Mouse (Mus musculus) forebrain, embryonic 12.5 days (tissue): ENCODE results near the gene Vmn1r148. TPM values are rescaled to one million over a fixed set of nuclear protein-coding genes. Genes with fewer than 3 reads are reported as not detected.
"Not testable (repeated sequence)": the region's sequence is repeated elsewhere in the genome, so short reads cannot be mapped to it uniquely, and the experiment has no call there.

ENCODE experiments used
- ATAC-seq: fragments of 200-750 bp; cut with Nextera tagmentation; 2 replicates; pipeline ENCODE4 v1.8.0; 2017; ENCODE audit warnings: moderate TSS enrichment; ENCODE audit not compliant: low FRiP score
- H3K27ac ChIP-seq: fragments of 300-500 bp; sonication (generic); 2 replicates; pipeline ENCODE4 v1.5.1; 2016; ENCODE audit warnings: mild to moderate bottlenecking
- H3K27me3 ChIP-seq: fragments of 300-500 bp; sonication (generic); 2 replicates; pipeline ENCODE4 v1.6.1; 2016; ENCODE audit warnings: mild to moderate bottlenecking
- H3K36me3 ChIP-seq: fragments of 300-500 bp; sonication (generic); replicated peaks from 2 replicates; pipeline ENCODE4 v1.6.1; 2016; ENCODE audit warnings: mild to moderate bottlenecking
- H3K4me1 ChIP-seq: fragments of 300-500 bp; sonication (generic); 2 replicates; pipeline ENCODE4 v1.6.1; 2016
- H3K4me2 ChIP-seq: fragments of 300-500 bp; sonication (generic); 2 replicates; pipeline ENCODE4 v1.6.1; 2016; ENCODE audit warnings: mild to moderate bottlenecking, moderate library complexity
- H3K4me3 ChIP-seq: fragments of 300-500 bp; sonication (generic); replicated peaks from 2 replicates; pipeline ENCODE4 v1.5.1; 2016; ENCODE audit warnings: mild to moderate bottlenecking
- H3K9ac ChIP-seq: fragments of 300-500 bp; sonication (generic); 2 replicates; pipeline ENCODE4 v1.6.1; 2016; ENCODE audit warnings: mild to moderate bottlenecking
- H3K9me3 ChIP-seq: fragments of 300-500 bp; sonication (generic); 2 replicates; pipeline ENCODE4 v1.6.1; 2016
- WGBS: fragments of 180-500 bp; shearing (Covaris S2); methylation state at CpG from one replicate; pipeline ENCODE4 v1.1.7; 2016; 5-methylcytosine and 5-hydroxymethylcytosine counted together
- polyA plus RNA-seq: library from polyadenylated mRNA; unstranded; fragments of >200 nt; fragmentation: Nextera tagmentation; extraction: Ambion mirVana; gene quantifications from 2 replicates; pipeline ENCODE4 v1.2.1, GENCODE M21; 2016

Vmn1r148 gene
- not detected in 2 replicates for polyA plus RNA-seq

- WGBS = no CpG with 5 or more reads among the region's 3 CpGs
- H3K27me3 ChIP-seq, H3K9me3 ChIP-seq, H3K4me1 ChIP-seq, H3K27ac ChIP-seq, ATAC-seq, H3K9ac ChIP-seq, H3K4me3 ChIP-seq, H3K4me2 ChIP-seq, H3K36me3 ChIP-seq: not testable (repeated sequence)
Measured at GRCm38 (mm10) chr7:22413283-22413682, at the start of gene Vmn1r148. Gene Vmn1r148 (plus strand): TSS chr7:22413583.

- not testable (repeated sequence) for ATAC-seq, H3K4me2 ChIP-seq, H3K9me3 ChIP-seq, H3K9ac ChIP-seq, H3K36me3 ChIP-seq, H3K27me3 ChIP-seq, H3K27ac ChIP-seq, H3K4me3 ChIP-seq, H3K4me1 ChIP-seq
- WGBS = no CpG with 5 or more reads among the region's 1 CpGs
Measured at GRCm38 (mm10) chr7:22370939-22371338, 42.4 kb upstream of the Vmn1r148 start, which contains the start of gene Gm8660. Gene Gm8660 (minus strand): TSS chr7:22371039.

- not testable (repeated sequence) for H3K4me2 ChIP-seq, H3K4me3 ChIP-seq, H3K4me1 ChIP-seq, ATAC-seq, H3K27me3 ChIP-seq, H3K36me3 ChIP-seq, H3K9ac ChIP-seq, H3K9me3 ChIP-seq, H3K27ac ChIP-seq
- no CpG with 5 or more reads among the region's 2 CpGs for WGBS
Measured at GRCm38 (mm10) chr7:22438129-22438528, 24.7 kb downstream of the Vmn1r148 start, which contains the start of gene Vmn1r149. Gene Vmn1r149 (minus strand): TSS chr7:22438229.

- not testable (repeated sequence) for H3K4me3 ChIP-seq, H3K9ac ChIP-seq, H3K4me2 ChIP-seq, H3K9me3 ChIP-seq, H3K27ac ChIP-seq, H3K4me1 ChIP-seq, H3K36me3 ChIP-seq, ATAC-seq, H3K27me3 ChIP-seq
- no CpG with 5 or more reads among the region's 5 CpGs for WGBS
Measured at GRCm38 (mm10) chr7:22463975-22464374, 50.6 kb downstream of the Vmn1r148 start, which contains the start of gene Gm10665. Gene Gm10665 (minus strand): TSS chr7:22464075.

Other genes starting within 250 kb of the Vmn1r148 start
- not detected in 2 replicates for gene Vmn1r142, start 249.5 kb upstream of the Vmn1r148 start, polyA plus RNA-seq
- not detected in 2 replicates for gene Vmn1r143, start 224.2 kb upstream of the Vmn1r148 start, polyA plus RNA-seq
- gene Gm8653, start 212.3 kb upstream of the Vmn1r148 start, polyA plus RNA-seq = not detected in 2 replicates
- not detected in 2 replicates for gene Gm8453, start 184.1 kb upstream of the Vmn1r148 start, polyA plus RNA-seq
- gene Gm4187, start 83.9 kb upstream of the Vmn1r148 start, polyA plus RNA-seq = not detected in 2 replicates
- not detected in 2 replicates for gene Gm8660, start 42.5 kb upstream of the Vmn1r148 start, polyA plus RNA-seq
- gene Vmn1r149, start 24.6 kb downstream of the Vmn1r148 start, polyA plus RNA-seq = not detected in 2 replicates
- gene Gm10665, start 50.5 kb downstream of the Vmn1r148 start, polyA plus RNA-seq = not detected in 2 replicates
- gene Vmn1r151, start 86.1 kb downstream of the Vmn1r148 start, polyA plus RNA-seq = not detected in 2 replicates
- gene Vmn1r152, start 109.4 kb downstream of the Vmn1r148 start, polyA plus RNA-seq = not detected in 2 replicates
- gene Gm8677, start 121.3 kb downstream of the Vmn1r148 start, polyA plus RNA-seq = not detected in 2 replicates
- gene Gm4201, start 151.8 kb downstream of the Vmn1r148 start, polyA plus RNA-seq = not detected in 2 replicates
- gene Gm4565, start 174.5 kb downstream of the Vmn1r148 start, polyA plus RNA-seq = not detected in 2 replicates
- gene Vmn1r155, start 244.4 kb downstream of the Vmn1r148 start, polyA plus RNA-seq = not detected in 2 replicates